Mouse (Mus musculus): ENCODE data around the gene Eogt. TPM values are rescaled to one million over a fixed set of nuclear protein-coding genes. Genes with fewer than 3 reads are reported as not detected.

The Eogt gene
- polyA plus RNA-seq (2015; fragmentation: Nextera tagmentation; extraction: Ambion mirVana) = 24.4 and 27.4 TPM in 2 replicates

DNA sequence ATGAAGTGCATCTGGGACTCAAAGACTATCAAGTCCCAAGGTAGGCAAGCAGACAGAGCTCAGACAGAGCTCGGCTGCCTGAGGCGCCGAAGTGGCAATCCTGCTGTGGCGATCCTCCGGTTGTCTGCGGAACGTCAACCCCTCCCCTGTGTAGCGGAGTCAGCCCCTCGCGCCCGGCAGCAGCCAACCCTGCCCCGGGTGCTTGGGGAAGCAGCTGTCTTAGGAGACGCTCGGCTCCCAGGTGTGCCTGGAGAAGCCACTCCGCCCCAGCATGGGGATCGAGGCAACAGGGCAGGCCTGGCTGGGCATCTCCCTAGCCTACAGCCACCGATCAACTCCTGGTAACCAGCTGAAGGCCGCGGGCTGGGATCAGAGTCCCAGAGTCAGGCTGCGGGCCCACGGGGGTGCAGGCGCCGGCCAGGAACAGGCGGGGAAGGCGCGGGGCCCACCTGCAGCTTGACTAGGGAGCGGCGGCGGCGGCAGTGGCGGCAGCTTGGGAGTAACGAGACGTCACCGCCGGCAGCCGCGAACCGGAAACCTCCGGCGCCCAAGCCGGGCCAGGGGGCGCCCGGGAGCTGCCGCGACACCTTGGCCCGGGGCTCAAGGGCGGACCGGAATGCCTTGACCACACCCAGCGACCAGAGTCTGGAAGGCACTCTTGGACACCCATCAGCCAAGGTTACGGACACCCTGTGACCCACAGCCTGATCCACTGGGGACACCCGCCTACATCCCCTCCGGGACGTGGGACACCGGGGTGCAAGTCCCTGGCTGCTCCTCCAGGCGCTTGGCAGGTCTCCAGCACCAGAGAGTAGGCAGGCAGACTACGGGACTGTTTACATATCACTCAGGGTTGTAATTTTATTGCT, at the start of gene Eogt:
Gene Eogt, minus strand, starts transcription at position 800 of the 869 bp plus-strand sequence.
- peaks cover 41% of the 10 kb centered on the region for H3K4me1 ChIP-seq
- 0% methylated on average over 56 of the region's 56 CpGs for WGBS
- H3K36me3 ChIP-seq = peaks cover 7% of the 10 kb centered on the region
- peak; percentile 81 for ATAC-seq (ENCODE audit: borderline replicate concordance, extremely low read depth, low FRiP score, low TSS enrichment)
- H3K9ac ChIP-seq = peak within 1 kb of the TSS; percentile 70
- H3K4me2 ChIP-seq = peak within 1 kb of the TSS; percentile 97
- no peaks in the 10 kb centered on the region for H3K27me3 ChIP-seq
- H3K9me3 ChIP-seq = no peaks in the 10 kb centered on the region
- H3K27ac ChIP-seq = peak within 1 kb of the TSS; percentile 88
- H3K4me3 ChIP-seq = peak within 1 kb of the TSS; percentile 63

DNA sequence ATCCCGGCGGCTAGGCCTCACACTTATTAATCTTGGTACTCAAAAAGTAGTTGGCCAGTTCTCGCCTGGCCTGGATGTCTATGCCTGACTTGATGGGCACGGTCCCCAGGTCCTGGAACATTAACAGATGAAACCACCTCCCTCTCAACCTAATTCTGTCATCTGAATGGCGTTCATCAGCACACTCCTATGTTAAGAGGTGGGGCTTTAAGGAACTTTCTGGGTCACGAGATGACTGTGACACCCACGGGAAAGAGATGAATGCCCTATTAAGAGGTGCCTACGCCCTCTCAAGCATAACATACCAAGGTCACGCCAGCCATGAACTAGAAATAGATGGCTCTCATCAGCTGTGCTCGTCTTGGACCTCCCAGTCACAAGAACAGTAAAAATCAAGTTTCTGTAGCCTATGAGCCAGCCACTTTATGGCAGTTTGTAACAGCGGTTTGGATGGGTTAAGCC, 30.4 kb upstream of the Eogt start:
- Histone ChIP-seq H3K27me3 (no peaks in the 10 kb centered on the region), H3K4me1 (peaks cover 23% of the 10 kb centered on the region), H3K9me3 (no peaks in the 10 kb centered on the region), H3K4me3 (peak overlapping the region; percentile 92), H3K9ac (peak overlapping the region; percentile 98), H3K4me2 (peak overlapping the region; percentile 61), H3K27ac (peak overlapping the region; percentile 92), H3K36me3 (peaks cover 16% of the 10 kb centered on the region)
- ATAC-seq (ENCODE audit: borderline replicate concordance, extremely low read depth, low FRiP score, low TSS enrichment) = peak; percentile 52
- 6% methylated on average over 11 of the region's 11 CpGs for WGBS

DNA sequence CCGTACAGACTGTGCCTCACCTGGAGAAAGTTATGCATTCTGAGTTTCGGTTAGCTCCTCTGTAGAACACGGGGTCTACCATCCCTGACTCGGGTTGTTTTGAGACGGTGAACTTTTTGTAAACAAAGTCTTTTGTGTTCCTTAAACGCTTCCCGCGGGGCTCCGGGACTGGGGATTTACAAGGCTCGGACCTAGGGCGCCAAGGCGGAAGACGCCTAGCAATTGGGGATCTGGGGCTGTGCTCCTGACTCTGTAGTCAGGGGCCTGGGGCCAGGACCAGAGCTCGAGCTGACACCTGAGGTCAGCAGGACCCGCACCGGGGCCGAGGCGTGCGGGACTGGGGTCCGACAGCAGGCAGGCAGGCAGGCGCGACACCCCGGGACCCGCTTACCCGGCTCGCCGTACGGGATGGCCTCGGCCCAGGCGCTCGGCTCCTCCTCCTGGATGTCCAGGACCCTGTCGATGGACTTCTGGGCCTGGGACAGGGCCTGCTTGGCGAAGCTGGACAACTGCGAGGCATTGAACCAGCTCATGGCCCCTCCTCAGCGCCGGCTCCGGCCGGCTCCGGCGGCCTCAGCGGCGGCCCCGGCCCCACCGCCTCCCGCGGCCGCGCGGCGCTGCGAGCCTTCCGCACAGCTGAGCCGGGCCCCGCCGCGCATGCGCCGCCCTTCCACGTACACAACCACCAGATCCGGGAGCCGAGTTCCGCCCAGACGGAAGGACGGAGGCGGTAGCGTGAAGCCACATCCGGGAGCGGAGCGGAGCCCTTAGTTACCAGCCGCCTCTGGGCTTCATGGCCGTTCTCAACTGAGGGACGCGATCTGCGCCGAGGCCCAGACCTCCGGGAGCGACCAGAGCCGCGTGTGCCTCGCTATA, 29.7 kb upstream of the Eogt start, which contains the start of gene Tmf1:
Gene Tmf1, minus strand, starts transcription at position 632 of the 876 bp plus-strand sequence.
- H3K9ac ChIP-seq = peak within 1 kb of the TSS; percentile 98
- peaks cover 23% of the 10 kb centered on the region for H3K4me1 ChIP-seq
- H3K4me2 ChIP-seq = peak within 1 kb of the TSS; percentile 61
- peak within 1 kb of the TSS; percentile 92 for H3K27ac ChIP-seq
- ATAC-seq (ENCODE audit: borderline replicate concordance, extremely low read depth, low FRiP score, low TSS enrichment) = peak; percentile 98
- under 1% methylated on average over 74 of the region's 80 CpGs for WGBS
- peak within 1 kb of the TSS; percentile 92 for H3K4me3 ChIP-seq
- no peaks in the 10 kb centered on the region for H3K27me3 ChIP-seq
- H3K36me3 ChIP-seq = peaks cover 14% of the 10 kb centered on the region
- no peaks in the 10 kb centered on the region for H3K9me3 ChIP-seq

DNA sequence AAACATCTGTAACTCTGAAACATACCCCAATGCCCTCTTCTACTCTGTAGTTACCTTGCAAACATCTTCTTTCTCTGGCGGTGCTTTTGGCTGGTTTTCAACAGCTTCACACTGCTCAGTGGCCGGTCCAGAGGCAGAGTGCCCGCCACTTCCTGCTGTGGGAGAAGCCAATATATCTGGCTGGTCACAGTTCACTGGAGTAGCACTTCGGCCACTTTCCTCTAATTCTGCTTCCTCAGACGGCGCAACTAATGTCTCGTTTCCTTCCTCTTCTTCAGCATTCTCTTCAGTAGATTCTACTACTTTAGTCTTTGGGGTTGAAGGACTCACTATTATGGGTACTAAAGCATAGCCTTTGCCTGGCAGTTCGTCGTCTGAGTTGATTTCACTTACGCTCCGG, 26.7 kb upstream of the Eogt start:
- peaks cover 33% of the 10 kb centered on the region for H3K36me3 ChIP-seq
- peaks cover 23% of the 10 kb centered on the region for H3K4me1 ChIP-seq

DNA sequence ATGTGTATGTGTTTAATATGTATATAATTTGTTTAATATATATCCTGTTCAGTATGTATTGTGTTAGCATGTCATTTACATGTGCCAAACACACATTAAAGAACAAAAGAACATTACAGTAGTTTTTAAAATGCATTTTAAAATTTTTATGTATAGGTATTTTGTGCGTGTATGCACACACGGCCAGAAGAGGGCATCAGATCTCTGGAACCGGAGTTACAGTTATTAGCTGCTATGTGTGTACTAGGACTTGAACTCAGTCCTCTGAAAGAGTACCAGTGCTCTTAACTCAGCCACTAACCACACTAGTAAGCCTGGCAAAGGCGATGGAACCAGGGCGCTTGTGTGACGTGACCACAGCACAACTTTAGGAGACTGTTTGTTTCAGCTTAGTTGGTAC, 1.2 kb upstream of the Eogt start:
- Histone ChIP-seq H3K4me3 (no peak overlapping the region), H3K27ac (no peak overlapping the region), H3K9ac (no peak overlapping the region), H3K9me3 (no peaks in the 10 kb centered on the region), H3K4me2 (no peak overlapping the region), H3K27me3 (no peaks in the 10 kb centered on the region), H3K36me3 (peaks cover 8% of the 10 kb centered on the region), H3K4me1 (peaks cover 29% of the 10 kb centered on the region)
- no peak for ATAC-seq (ENCODE audit: borderline replicate concordance, extremely low read depth, low FRiP score, low TSS enrichment)
- 76% methylated on average over 6 of the region's 6 CpGs for WGBS

More for the DNA sequence above, 26.7 kb upstream of the Eogt start:
- Histone ChIP-seq H3K9ac (no peak overlapping the region), H3K4me3 (no peak overlapping the region), H3K27me3 (no peaks in the 10 kb centered on the region), H3K4me2 (0 out of 2 replicates have a peak overlapping the region, but pooled peaks have one; percentile 1), H3K27ac (no peak overlapping the region), H3K9me3 (no peaks in the 10 kb centered on the region)
- no peak for ATAC-seq (ENCODE audit: borderline replicate concordance, extremely low read depth, low FRiP score, low TSS enrichment)
- WGBS = 78% methylated on average over 11 of the region's 11 CpGs

DNA sequence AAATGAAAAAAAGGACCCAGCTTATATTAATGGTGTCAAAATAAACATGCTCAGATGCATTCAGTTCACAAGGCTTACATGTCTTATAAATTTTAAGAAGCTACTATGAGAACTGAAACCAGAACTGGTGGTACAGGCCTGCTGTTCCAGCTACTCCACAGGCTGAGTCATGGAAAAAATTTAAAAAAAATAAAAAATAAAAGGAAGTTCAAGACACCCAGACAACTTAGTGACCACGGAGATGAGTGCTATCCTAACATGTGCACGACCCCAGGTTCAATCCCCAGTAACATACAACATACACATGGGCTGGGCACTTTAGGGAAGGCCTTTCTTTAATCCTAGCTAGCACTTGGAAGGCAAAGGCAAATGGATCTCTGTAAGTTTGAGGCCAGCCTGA, 739 bp upstream of the Eogt start:
- peak overlapping the region; percentile 97 for H3K4me2 ChIP-seq
- no peak overlapping the region for H3K9ac ChIP-seq
- 68% methylated on average over 2 of the region's 2 CpGs for WGBS
- H3K9me3 ChIP-seq = no peaks in the 10 kb centered on the region
- H3K4me3 ChIP-seq = no peak overlapping the region; the same call in 1 of the 2 replicates
- peaks cover 34% of the 10 kb centered on the region for H3K4me1 ChIP-seq
- H3K27me3 ChIP-seq = no peaks in the 10 kb centered on the region
- ATAC-seq (ENCODE audit: borderline replicate concordance, extremely low read depth, low FRiP score, low TSS enrichment) = no peak
- H3K36me3 ChIP-seq = peaks cover 8% of the 10 kb centered on the region
- H3K27ac ChIP-seq = peak overlapping the region; percentile 88

DNA sequence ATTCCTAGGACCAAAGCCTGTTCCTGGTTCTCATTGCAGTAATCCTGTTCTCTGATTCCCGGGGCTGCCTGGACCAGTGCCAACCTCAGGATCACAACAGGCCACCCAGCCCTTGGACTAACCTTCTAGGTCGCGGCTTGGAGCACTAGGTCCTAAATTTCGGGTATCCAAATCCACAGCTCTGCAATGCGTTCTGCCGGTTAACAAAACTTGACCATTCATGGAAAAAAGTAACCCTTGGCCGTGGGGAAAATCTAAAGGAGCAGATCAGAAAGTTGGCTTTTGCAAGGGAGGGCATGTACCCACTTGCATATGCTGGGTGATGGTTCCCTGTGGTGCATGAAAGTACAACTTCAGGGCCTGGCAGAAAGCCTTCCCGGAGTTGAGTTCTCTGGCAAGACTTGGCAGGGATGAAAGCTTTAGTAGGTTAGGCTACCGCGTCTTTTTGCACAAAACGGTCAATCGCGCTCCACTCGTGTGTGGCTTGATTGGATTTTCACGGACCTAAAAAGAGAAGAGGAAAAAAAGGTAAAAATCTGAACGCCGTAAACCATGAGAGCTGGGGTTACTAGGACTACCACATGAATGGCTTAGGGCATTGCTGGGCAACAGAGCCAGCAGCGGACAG, 1.1 kb downstream of the Eogt start:
- Histone ChIP-seq H3K4me3 (peak overlapping the region; percentile 63), H3K4me1 (peaks cover 41% of the 10 kb centered on the region), H3K36me3 (peaks cover 5% of the 10 kb centered on the region; the same call in 1 of the 2 replicates), H3K9me3 (no peaks in the 10 kb centered on the region), H3K27ac (peak overlapping the region; percentile 88), H3K4me2 (peak overlapping the region; percentile 97), H3K9ac (peak overlapping the region; percentile 70), H3K27me3 (no peaks in the 10 kb centered on the region)
- ATAC-seq (ENCODE audit: borderline replicate concordance, extremely low read depth, low FRiP score, low TSS enrichment) = no peak
- WGBS = 13% methylated on average over 18 of the region's 18 CpGs

DNA sequence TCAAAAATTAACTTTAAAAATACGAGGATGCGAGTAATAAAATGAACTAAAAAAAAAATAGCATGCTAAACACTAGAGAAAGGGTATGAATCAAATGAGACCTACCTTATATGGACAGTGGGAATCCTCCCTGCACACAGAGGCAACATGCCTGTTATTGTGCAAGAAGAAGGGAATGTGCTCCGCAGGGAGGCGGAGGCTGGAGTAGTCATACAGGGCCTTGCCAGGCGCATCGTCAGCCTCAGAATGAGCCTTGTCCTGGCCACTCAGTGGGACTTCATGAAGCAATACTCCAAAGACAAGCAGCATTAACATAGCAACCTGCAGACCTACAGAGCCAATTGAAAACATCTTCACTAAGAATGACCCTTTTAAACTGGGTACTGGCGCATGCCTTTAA, 3.8 kb downstream of the Eogt start:
- H3K4me3 ChIP-seq = no peak overlapping the region
- no peak for ATAC-seq (ENCODE audit: borderline replicate concordance, extremely low read depth, low FRiP score, low TSS enrichment)
- H3K9me3 ChIP-seq = no peaks in the 10 kb centered on the region
- no peak overlapping the region for H3K9ac ChIP-seq
- H3K36me3 ChIP-seq = peaks cover 9% of the 10 kb centered on the region
- H3K4me2 ChIP-seq = peak overlapping the region; percentile 97
- 77% methylated on average over 7 of the region's 7 CpGs for WGBS
- H3K27me3 ChIP-seq = no peaks in the 10 kb centered on the region
- H3K27ac ChIP-seq = peak overlapping the region; percentile 73
- peaks cover 46% of the 10 kb centered on the region for H3K4me1 ChIP-seq

DNA sequence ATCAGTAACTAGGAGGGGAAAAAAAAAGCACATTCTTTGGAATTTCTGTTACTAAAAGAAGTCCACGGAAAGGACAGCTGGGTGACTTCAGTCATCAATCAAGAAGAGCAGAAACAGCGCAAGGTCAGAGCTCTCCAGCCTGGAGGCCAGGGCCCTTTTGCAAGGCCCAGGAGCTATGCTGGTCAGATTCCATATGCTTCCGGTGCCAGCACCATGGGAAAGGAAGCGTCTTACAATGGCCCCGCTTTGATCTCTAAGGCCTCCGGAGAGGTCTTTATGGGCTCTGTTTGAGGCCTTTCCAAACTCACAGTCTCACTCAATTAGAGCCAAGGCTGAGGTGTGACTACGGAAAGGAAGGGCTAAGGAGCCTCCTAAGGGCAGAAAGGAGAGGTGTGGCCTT, 4.6 kb downstream of the Eogt start:
- peaks cover 14% of the 10 kb centered on the region for H3K36me3 ChIP-seq

DNA sequence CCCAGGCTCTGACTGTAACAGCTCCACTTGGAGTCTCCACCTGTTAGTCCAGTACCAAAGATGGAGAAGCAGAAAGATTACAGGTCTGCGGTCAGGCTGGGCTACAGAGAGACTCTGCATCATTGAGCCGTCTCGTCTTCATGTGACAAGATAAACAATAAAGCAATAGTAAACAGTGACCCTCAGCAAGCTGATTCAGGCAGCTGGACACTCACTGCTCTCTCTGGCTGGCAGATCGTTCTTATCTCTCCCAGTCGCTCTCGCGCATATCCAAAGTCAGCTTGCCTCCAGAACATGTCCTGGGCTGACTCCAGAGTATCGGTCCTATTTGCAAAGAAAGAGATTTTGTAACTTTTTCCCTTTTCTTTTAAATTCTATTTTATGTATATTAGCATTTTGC, 6.4 kb downstream of the Eogt start:
- 31% methylated on average over 8 of the region's 8 CpGs for WGBS
- no peaks in the 10 kb centered on the region for H3K9me3 ChIP-seq
- peaks cover 28% of the 10 kb centered on the region for H3K4me1 ChIP-seq
- H3K27ac ChIP-seq = no peak overlapping the region; the same call in 1 of the 2 replicates
- H3K9ac ChIP-seq = no peak overlapping the region
- ATAC-seq (ENCODE audit: borderline replicate concordance, extremely low read depth, low FRiP score, low TSS enrichment) = no peak
- H3K4me3 ChIP-seq = no peak overlapping the region
- no peaks in the 10 kb centered on the region for H3K27me3 ChIP-seq
- no peak overlapping the region; the same call in 1 of the 2 replicates for H3K4me2 ChIP-seq
- H3K36me3 ChIP-seq = peaks cover 17% of the 10 kb centered on the region

More for the DNA sequence above, 4.6 kb downstream of the Eogt start:
- Histone ChIP-seq H3K9me3 (no peaks in the 10 kb centered on the region), H3K4me2 (no peak overlapping the region; the same call in 1 of the 2 replicates), H3K4me1 (peaks cover 40% of the 10 kb centered on the region), H3K4me3 (no peak overlapping the region), H3K27ac (peak overlapping the region; percentile 73; the same call in 1 of the 2 replicates), H3K27me3 (no peaks in the 10 kb centered on the region), H3K9ac (no peak overlapping the region)
- 15% methylated on average over 7 of the region's 7 CpGs for WGBS
- peak; percentile 19 for ATAC-seq (ENCODE audit: borderline replicate concordance, extremely low read depth, low FRiP score, low TSS enrichment)

DNA sequence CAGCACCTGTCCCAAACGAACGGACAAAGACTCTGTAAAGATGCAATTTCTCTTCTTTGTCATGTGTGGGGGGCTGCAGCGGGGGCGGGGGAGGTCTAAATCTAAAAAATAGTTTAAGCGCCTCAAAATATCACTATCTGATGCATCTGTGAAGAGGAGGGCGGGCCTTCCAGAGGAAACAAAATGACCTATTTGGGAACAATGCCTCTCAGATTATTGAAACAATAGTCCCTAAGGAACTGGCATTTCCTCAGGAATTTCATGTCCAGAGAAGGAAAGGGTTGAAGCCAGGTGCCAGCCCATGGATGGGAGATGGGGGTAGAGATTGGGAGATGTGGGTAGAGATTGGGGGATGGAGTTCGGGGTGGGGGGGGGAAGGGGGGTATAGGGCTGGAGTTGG, 7.2 kb downstream of the Eogt start:
- Histone ChIP-seq H3K27me3 (no peaks in the 10 kb centered on the region), H3K4me1 (peaks cover 26% of the 10 kb centered on the region), H3K36me3 (peaks cover 17% of the 10 kb centered on the region), H3K4me2 (no peak overlapping the region), H3K27ac (no peak overlapping the region), H3K4me3 (no peak overlapping the region), H3K9ac (no peak overlapping the region), H3K9me3 (no peaks in the 10 kb centered on the region)
- 68% methylated on average over 7 of the region's 7 CpGs for WGBS
- no peak for ATAC-seq (ENCODE audit: borderline replicate concordance, extremely low read depth, low FRiP score, low TSS enrichment)

Measured in lung, embryonic 15.5 days (tissue).